Mouse (Mus musculus) brain, embryonic 14.5 days (tissue): ENCODE data around the gene BC080695. TPM values are rescaled to one million over a fixed set of nuclear protein-coding genes. Genes with fewer than 3 reads are reported as not detected.
"Not testable (repeated sequence)": the region's sequence is repeated elsewhere in the genome, so short reads cannot be mapped to it uniquely, and the experiment has no call there.

Experiments used
- DNase-seq: peaks from one replicate; pipeline ENCODE4 v3.0.0-alpha.2; 2011; ENCODE audit warnings: low read depth
- CTCF ChIP-seq: fragments of 200-500 bp; IDR thresholded peaks from 2 replicates; pipeline ENCODE4 v1.5.1; 2012; ENCODE audit warnings: inconsistent platforms, mild to moderate bottlenecking, moderate library complexity, borderline replicate concordance; ENCODE audit not compliant: insufficient read depth, insufficient read length; ENCODE audit errors: extremely low read depth
- POLR2A ChIP-seq: fragments of 200-500 bp; IDR thresholded peaks from 2 replicates; pipeline ENCODE4 v1.6.1; 2012; ENCODE audit warnings: mild to moderate bottlenecking, inconsistent platforms, borderline replicate concordance; ENCODE audit not compliant: poor library complexity, insufficient read depth, insufficient read length, severe bottlenecking; ENCODE audit errors: extremely low read depth
- polyA plus RNA-seq: library from polyadenylated mRNA; depleted of rRNA; stranded (reverse); fragments of >200 nt; gene quantifications from 2 replicates; pipeline ENCODE4 v1.2.3, GENCODE M21; 2012; rRNA removed

Gene BC080695
- not detected in 2 replicates for polyA plus RNA-seq

DNA sequence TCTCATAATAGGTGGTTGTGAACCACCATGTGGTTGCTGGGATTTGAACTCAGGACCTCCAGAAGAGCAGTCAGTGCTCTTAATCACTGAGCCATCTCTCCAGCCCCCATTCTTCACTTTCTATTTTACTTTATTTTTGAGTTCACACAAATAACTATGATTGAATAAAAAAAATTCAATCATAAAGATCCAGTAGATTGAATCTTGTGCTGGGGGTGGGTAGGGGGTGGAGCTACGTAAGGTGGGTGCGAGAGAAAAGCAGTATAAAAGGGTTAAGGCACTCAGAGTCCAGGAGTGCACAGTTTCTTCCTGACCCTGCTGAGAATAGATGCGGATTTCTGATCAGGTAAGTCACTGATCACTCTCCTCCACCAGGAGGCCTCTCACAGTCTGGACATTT lies at the start of gene BC080695, which contains the start of gene Gm13057:
Gene BC080695, plus strand, starts transcription at position 301 of the 400 bp plus-strand sequence.
Gene Gm13057, plus strand, starts transcription at position 310 of the 400 bp plus-strand sequence.
- not testable (repeated sequence) for DNase-seq

DNA sequence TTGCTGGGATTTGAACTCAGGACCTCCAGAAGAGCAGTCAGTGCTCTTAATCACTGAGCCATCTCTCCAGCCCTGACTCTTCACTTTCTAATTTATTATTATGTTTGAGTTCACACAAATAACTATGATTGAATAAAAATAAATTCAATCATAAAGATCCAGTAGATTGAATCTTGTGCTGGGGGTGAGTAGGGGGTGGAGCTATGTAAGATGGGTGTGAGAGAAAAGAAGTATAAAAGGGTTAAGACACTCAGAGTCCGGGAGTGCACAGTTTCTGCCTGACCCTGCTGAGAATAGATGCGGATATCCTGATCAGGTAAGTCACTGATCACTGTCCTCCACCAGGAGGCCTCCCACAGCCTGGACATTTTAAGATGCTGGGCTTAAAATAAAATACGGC lies 40.5 kb upstream of the BC080695 start, which contains the start of gene Gm13043:
Gene Gm13043, plus strand, starts transcription at position 301 of the 400 bp plus-strand sequence.
- no peak for TF ChIP-seq POLR2A
- no peak for TF ChIP-seq CTCF
- DNase-seq = no peak

DNA sequence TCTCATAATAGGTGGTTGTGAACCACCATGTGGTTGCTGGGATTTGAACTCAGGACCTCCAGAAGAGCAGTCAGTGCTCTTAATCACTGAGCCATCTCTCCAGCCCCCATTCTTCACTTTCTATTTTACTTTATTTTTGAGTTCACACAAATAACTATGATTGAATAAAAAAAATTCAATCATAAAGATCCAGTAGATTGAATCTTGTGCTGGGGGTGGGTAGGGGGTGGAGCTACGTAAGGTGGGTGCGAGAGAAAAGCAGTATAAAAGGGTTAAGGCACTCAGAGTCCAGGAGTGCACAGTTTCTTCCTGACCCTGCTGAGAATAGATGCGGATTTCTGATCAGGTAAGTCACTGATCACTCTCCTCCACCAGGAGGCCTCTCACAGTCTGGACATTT lies 15.8 kb upstream of the BC080695 start, which contains the start of gene Gm13040:
Gene Gm13040, plus strand, starts transcription at position 301 of the 400 bp plus-strand sequence.
- DNase-seq = not testable (repeated sequence)

DNA sequence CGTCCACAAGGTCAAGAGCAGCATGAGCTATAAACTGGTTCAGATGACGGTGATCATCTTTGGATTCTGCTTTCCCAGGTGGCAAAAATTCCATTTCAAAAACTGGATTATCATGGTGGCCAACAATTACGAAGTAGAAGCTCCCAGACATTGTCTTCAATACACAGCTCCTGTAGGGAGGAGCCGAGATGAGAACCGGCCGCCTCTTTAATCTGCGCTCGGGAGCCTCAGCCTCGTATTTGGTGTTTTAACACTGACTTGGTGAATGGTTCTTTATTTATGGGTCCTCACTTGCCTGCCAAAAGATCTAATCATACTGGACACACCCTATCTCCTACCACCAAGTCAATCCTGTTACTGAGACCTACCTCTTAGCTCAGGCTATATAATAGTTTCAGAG lies 60.4 kb downstream of the BC080695 start:
- DNase-seq = not testable (repeated sequence)

DNA sequence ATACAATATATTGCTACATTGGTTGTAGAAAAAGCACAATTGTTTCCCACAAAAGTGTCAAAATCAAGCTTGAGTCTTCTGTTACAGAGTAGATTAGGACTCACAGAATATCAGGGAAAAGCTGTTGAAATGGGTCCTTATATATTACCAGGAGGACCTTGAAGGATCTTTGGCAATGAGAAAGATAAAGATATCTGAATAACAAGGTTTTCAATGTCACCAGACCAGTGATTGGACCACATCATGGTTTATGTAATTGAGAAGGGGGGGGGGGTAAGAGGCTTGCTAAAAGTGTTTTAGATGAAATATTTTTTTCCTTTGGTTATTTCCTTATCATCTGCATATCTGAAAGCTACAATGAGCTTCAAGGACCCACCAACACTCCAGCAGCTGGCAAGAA lies 63.2 kb downstream of the BC080695 start, which contains the start of gene Gm13083:
Gene Gm13083, plus strand, starts transcription at position 301 of the 400 bp plus-strand sequence.
- DNase-seq = not testable (repeated sequence)

DNA sequence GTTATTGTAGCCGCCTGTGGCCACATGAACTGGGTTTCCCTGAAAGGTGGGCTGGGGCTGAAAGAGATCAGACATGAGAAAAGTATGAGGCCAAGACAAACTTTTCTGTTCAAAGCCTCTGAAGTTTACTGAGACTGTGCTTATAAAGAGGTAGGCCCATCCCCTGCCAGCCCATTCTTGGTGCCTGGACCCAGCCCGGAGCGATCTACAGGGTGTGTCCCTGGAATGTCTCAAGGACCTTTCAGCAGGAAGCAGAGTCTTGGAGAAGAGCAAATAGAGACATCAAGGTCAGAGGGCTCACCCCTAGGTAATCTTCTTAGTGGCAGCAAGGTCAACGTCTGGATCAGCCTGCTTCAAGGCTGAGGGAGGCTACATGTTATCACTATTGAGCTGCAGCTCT lies 66.6 kb downstream of the BC080695 start:
- DNase-seq = not testable (repeated sequence)

Other genes starting within 250 kb of the BC080695 start
- 0.23 TPM in 2 replicates for gene Lrrc38, start 201.9 kb upstream of the BC080695 start, polyA plus RNA-seq
- gene Pramel1, start 157.3 kb upstream of the BC080695 start, polyA plus RNA-seq = not detected in 2 replicates
- 12.1 and 14.7 TPM in 2 replicates for gene Pramef8, start 139.3 kb upstream of the BC080695 start, polyA plus RNA-seq
- gene Oog4, start 101.4 kb upstream of the BC080695 start, polyA plus RNA-seq = not detected in 2 replicates
- not detected in 2 replicates for gene Gm13043, start 40.4 kb upstream of the BC080695 start, polyA plus RNA-seq
- gene Gm13040, start 15.7 kb upstream of the BC080695 start, polyA plus RNA-seq = not detected in 2 replicates
- not detected in 2 replicates for gene Gm13057, start within 50 bp of the BC080695 start, polyA plus RNA-seq
- gene Gm13083, start 63.3 kb downstream of the BC080695 start, polyA plus RNA-seq = not detected in 2 replicates
- gene Gm13088, start 105.5 kb downstream of the BC080695 start, polyA plus RNA-seq = not detected in 2 replicates
- gene Gm13089, start 151.0 kb downstream of the BC080695 start, polyA plus RNA-seq = not detected in 2 replicates
- not detected in 2 replicates for gene Gm13078, start 167.8 kb downstream of the BC080695 start, polyA plus RNA-seq
- not detected in 2 replicates for gene Gm13023, start 237.7 kb downstream of the BC080695 start, polyA plus RNA-seq